Mouse (Mus musculus): ENCODE measurements around the gene Tspan15.

DNA sequence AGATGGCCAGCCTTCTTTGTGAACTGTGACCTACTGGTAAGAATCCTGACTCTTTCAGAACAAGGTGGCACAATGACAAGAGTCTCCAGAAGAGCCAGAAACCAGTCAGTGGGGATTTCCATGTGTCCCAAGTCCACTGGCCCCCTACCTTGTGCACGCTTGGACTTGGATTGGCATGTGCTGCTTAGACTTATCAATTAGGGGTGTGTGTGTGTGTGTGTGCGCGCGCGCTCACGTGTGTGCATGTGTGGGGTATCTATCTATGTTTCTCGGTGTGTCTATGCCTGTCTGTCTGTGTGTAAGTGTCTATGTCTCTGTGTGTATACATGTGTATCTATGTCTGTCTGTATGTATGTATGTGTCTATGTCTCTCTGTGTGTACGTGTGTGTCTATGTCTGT is 15.4 kb downstream of the Tspan15 start:
- TF ChIP-seq POLR2A (IDR thresholded peaks at IDR 0.05; ENCODE audit: low read depth, low read length) (no peak), CTCF (IDR thresholded peaks at IDR 0.05; ENCODE audit: borderline replicate concordance, insufficient read depth, low read length) (no peak)

All from embryonic fibroblast, embryonic 13.5 days (primary cell).